Mouse (Mus musculus): ENCODE measurements at regions not wholly inside any gene's neighbourhood (a gene's known extent, or its start where the extent isn't known, plus 50 kb on each side); places are given as distances from the start of the nearest gene placed in this dataset.
"Not testable (repeated sequence)": the region's sequence is repeated elsewhere in the genome, so short reads cannot be mapped to it uniquely, and the experiment has no call there.

- DNase-seq (ENCODE audit: extremely low spot score in 1 of 2, low spot score in 1 of 2), result no peak
Observed at GRCm38 (mm10) chr16:50009046-50009445, 208.7 kb downstream of the Cd47 start.

GRCm38 (mm10) chr16:50009542-50009941 lies 209.2 kb downstream of the Cd47 start:
- peak; percentile 34 to 52 for DNase-seq (ENCODE audit: extremely low spot score in 1 of 2, low spot score in 1 of 2)

GRCm38 (mm10) chr16:50010074-50010473 lies 209.7 kb downstream of the Cd47 start:
- DNase-seq (ENCODE audit: extremely low spot score in 1 of 2, low spot score in 1 of 2), result no peak

GRCm38 (mm10) chr16:50010532-50010971 lies 210.2 kb downstream of the Cd47 start:
- peak; percentile 11 to 25 for DNase-seq (ENCODE audit: extremely low spot score in 1 of 2, low spot score in 1 of 2)

- no peak for DNase-seq (ENCODE audit: extremely low spot score in 1 of 2, low spot score in 1 of 2)
Observed at GRCm38 (mm10) chr16:50023885-50024284, 223.6 kb downstream of the Cd47 start.

GRCm38 (mm10) chr16:50026100-50026884 lies 226.0 kb downstream of the Cd47 start:
- DNase-seq (ENCODE audit: extremely low spot score in 1 of 2, low spot score in 1 of 2), result no peak

GRCm38 (mm10) chr16:50027189-50027588 lies 226.9 kb downstream of the Cd47 start:
- no peak for DNase-seq (ENCODE audit: extremely low spot score in 1 of 2, low spot score in 1 of 2)

- DNase-seq (ENCODE audit: extremely low spot score in 1 of 2, low spot score in 1 of 2), result no peak
Observed at GRCm38 (mm10) chr16:50029711-50030110, 229.4 kb downstream of the Cd47 start.

GRCm38 (mm10) chr16:50030355-50030754 lies 230.0 kb downstream of the Cd47 start:
- DNase-seq (ENCODE audit: extremely low spot score in 1 of 2, low spot score in 1 of 2), result not testable (repeated sequence)

- no peak for DNase-seq (ENCODE audit: extremely low spot score in 1 of 2, low spot score in 1 of 2)
Observed at GRCm38 (mm10) chr16:50030905-50031369, 230.6 kb downstream of the Cd47 start.

- DNase-seq (ENCODE audit: extremely low spot score in 1 of 2, low spot score in 1 of 2), result no peak
Observed at GRCm38 (mm10) chr16:50032798-50033197, 232.5 kb downstream of the Cd47 start.

GRCm38 (mm10) chr16:50036296-50036734 lies 236.0 kb downstream of the Cd47 start:
- no peak for DNase-seq (ENCODE audit: extremely low spot score in 1 of 2, low spot score in 1 of 2)

- no peak for DNase-seq (ENCODE audit: extremely low spot score in 1 of 2, low spot score in 1 of 2)
Observed at GRCm38 (mm10) chr16:50044103-50044502, 243.8 kb downstream of the Cd47 start.

GRCm38 (mm10) chr16:50045552-50046547 lies 245.5 kb downstream of the Cd47 start:
- peak; percentile 68 to 78 for DNase-seq (ENCODE audit: extremely low spot score in 1 of 2, low spot score in 1 of 2)

GRCm38 (mm10) chr16:50063540-50063939 lies 263.2 kb downstream of the Cd47 start:
- DNase-seq (ENCODE audit: extremely low spot score in 1 of 2, low spot score in 1 of 2), result no peak

GRCm38 (mm10) chr16:50065336-50066082 lies 265.2 kb downstream of the Cd47 start:
- DNase-seq (ENCODE audit: extremely low spot score in 1 of 2, low spot score in 1 of 2), result no peak

GRCm38 (mm10) chr16:50069033-50069432 lies 268.7 kb downstream of the Cd47 start:
- DNase-seq (ENCODE audit: extremely low spot score in 1 of 2, low spot score in 1 of 2), result no peak

- DNase-seq (ENCODE audit: extremely low spot score in 1 of 2, low spot score in 1 of 2), result no peak
Observed at GRCm38 (mm10) chr16:50070728-50071127, 270.4 kb downstream of the Cd47 start.

GRCm38 (mm10) chr16:50072853-50073360 lies 272.6 kb downstream of the Cd47 start:
- no peak for DNase-seq (ENCODE audit: extremely low spot score in 1 of 2, low spot score in 1 of 2)

GRCm38 (mm10) chr16:50073979-50074378 lies 273.6 kb downstream of the Cd47 start:
- DNase-seq (ENCODE audit: extremely low spot score in 1 of 2, low spot score in 1 of 2), result no peak
